ENCODE assay signal across 11 mouse cellular contexts in genomic region chr8:81770603-81771276, GRCm38 (mm10).
DNase-seq lines count a peak whose midpoint lies in the region; ATAC-seq and TF ChIP-seq lines count a peak whose summit lies in the region.
"Had no signal": no experiment of that assay in that cellular context is flagged by ENCODE, and none has a peak within 500 bp of the region (broad histone marks: within the 10 kb centered on the region; RNA-seq: fewer than 3 reads in every experiment).

No protein-coding gene starts in this region.

- no peak for DNase-seq in gastrocnemius, adult 2 months
- no peak for DNase-seq in gastrocnemius, postnatal 25 days
- no peak for DNase-seq in midbrain, embryonic 10.5 days (ENCODE audit: low spot score)
- DNase-seq in hindbrain, embryonic 14.5 days (ENCODE audit: low spot score): no peak
- DNase-seq in retina, postnatal 1 day: peak; percentile 92
- no peak for DNase-seq in kidney, postnatal 10 days
- DNase-seq in frontal cortex, postnatal 14 days (ENCODE audit: low spot score in 2 of 2): no peak
- DNase-seq: kidney, postnatal 4 days; lung, postnatal 10 days had no signal

- TF ChIP-seq CTCF in gastrocnemius, adult 2 months (IDR thresholded peaks at IDR 0.05): no peak

- no peak overlapping the region for H3K27ac ChIP-seq in gastrocnemius, adult 2 months
- H3K27ac ChIP-seq in midbrain, embryonic 13.5 days: no peak overlapping the region
- no peak overlapping the region for H3K27ac ChIP-seq in midbrain, embryonic 10.5 days (replicated peaks)
- no peak overlapping the region for H3K27ac ChIP-seq in hindbrain, embryonic 14.5 days
- H3K27ac ChIP-seq: intestine, embryonic 15.5 days had no signal

- no peak overlapping the region for H3K9ac ChIP-seq in midbrain, embryonic 13.5 days (replicated peaks)
- no peak overlapping the region for H3K9ac ChIP-seq in hindbrain, embryonic 14.5 days
- H3K9ac ChIP-seq: intestine, embryonic 15.5 days had no signal

- intact Hi-C loops in gastrocnemius, adult 2 months (cut with DNase I): no loop called here

- no peaks in the 10 kb centered on the region for H3K27me3 ChIP-seq in midbrain, embryonic 13.5 days
- no peaks in the 10 kb centered on the region for H3K27me3 ChIP-seq in midbrain, embryonic 10.5 days (ENCODE audit: low read depth, poor library complexity, severe bottlenecking)
- no peaks in the 10 kb centered on the region for H3K27me3 ChIP-seq in hindbrain, embryonic 14.5 days (ENCODE audit: control insufficient read depth, insufficient read depth, low read length)
- H3K27me3 ChIP-seq: intestine, embryonic 15.5 days had no signal

- H3K4me3 ChIP-seq in gastrocnemius, adult 2 months: peak overlapping the region; percentile 26
- H3K4me3 ChIP-seq in midbrain, embryonic 13.5 days (replicated peaks): no peak overlapping the region
- no peak overlapping the region for H3K4me3 ChIP-seq in midbrain, embryonic 10.5 days
- H3K4me3 ChIP-seq in hindbrain, embryonic 14.5 days (replicated peaks; ENCODE audit: low read length): no peak overlapping the region
- H3K4me3 ChIP-seq: intestine, embryonic 15.5 days had no signal

- WGBS in midbrain, embryonic 13.5 days: 55% methylated on average over 6 of the region's 6 CpGs
- WGBS in midbrain, embryonic 10.5 days: 82% methylated on average over 6 of the region's 6 CpGs
- 49% methylated on average over 6 of the region's 6 CpGs for WGBS in hindbrain, embryonic 14.5 days

- no peak overlapping the region for H3K4me2 ChIP-seq in midbrain, embryonic 13.5 days (replicated peaks)
- H3K4me2 ChIP-seq in hindbrain, embryonic 14.5 days (replicated peaks): no peak overlapping the region
- H3K4me2 ChIP-seq: intestine, embryonic 15.5 days had no signal

- H3K4me1 ChIP-seq in midbrain, embryonic 13.5 days (replicated peaks): peaks cover 18% of the 10 kb centered on the region
- H3K4me1 ChIP-seq in midbrain, embryonic 10.5 days: peaks cover 25% of the 10 kb centered on the region
- peaks cover 5% of the 10 kb centered on the region; the same call in 1 of the 2 replicates for H3K4me1 ChIP-seq in hindbrain, embryonic 14.5 days (replicated peaks; ENCODE audit: control insufficient read depth, insufficient read depth, low read length)

- H3K36me3 ChIP-seq in midbrain, embryonic 13.5 days: no peaks in the 10 kb centered on the region
- no peaks in the 10 kb centered on the region for H3K36me3 ChIP-seq in midbrain, embryonic 10.5 days
- no peaks in the 10 kb centered on the region for H3K36me3 ChIP-seq in hindbrain, embryonic 14.5 days (replicated peaks; ENCODE audit: control insufficient read depth, insufficient read depth)
- H3K36me3 ChIP-seq: intestine, embryonic 15.5 days had no signal

- ATAC-seq in midbrain, embryonic 13.5 days: peak; percentile 65
- peak; percentile 63; the same call in 1 of the 2 replicates for ATAC-seq in hindbrain, embryonic 14.5 days (ENCODE audit: low FRiP score)
- ATAC-seq: intestine, embryonic 15.5 days had no signal

- H3K9me3 ChIP-seq in midbrain, embryonic 13.5 days: no peaks in the 10 kb centered on the region
- H3K9me3 ChIP-seq in midbrain, embryonic 10.5 days (replicated peaks): no peaks in the 10 kb centered on the region
- no peaks in the 10 kb centered on the region for H3K9me3 ChIP-seq in hindbrain, embryonic 14.5 days (ENCODE audit: control insufficient read depth, low read length)
- H3K9me3 ChIP-seq: intestine, embryonic 15.5 days had no signal
